Mouse (Mus musculus) liver, postnatal 0 days (tissue): ENCODE measurements around the gene Arl8a.

Source experiments
- CTCF ChIP-seq: sonication (generic); IDR thresholded peaks from 2 replicates; pipeline ENCODE4 v1.5.1; 2016; ENCODE audit warnings: antibody characterized with exemption, low read depth
- EP300 ChIP-seq: IDR thresholded peaks from 2 replicates; pipeline ENCODE4 v1.6.1; 2016; ENCODE audit warnings: antibody characterized with exemption, low read depth, mild to moderate bottlenecking

- TF ChIP-seq CTCF (no peak), EP300 (no peak)
Measured at GRCm38 (mm10) chr1:135146077-135146945, at the start of gene Arl8a.
